Mouse (Mus musculus) megakaryocyte, embryonic 14.5 days (primary cell): ENCODE measurements around the gene Snx25. TPM values are rescaled to one million over a fixed set of nuclear protein-coding genes. Genes with fewer than 3 reads are reported as not detected.

Experiments
- H3K27me3 ChIP-seq: replicated peaks from 2 replicates; pipeline ENCODE3; 2012; ENCODE audit warnings: inconsistent platforms
- H3K36me3 ChIP-seq: replicated peaks from 2 replicates; pipeline ENCODE3; 2012; ENCODE audit warnings: low read length, inconsistent platforms, mixed read lengths
- H3K4me1 ChIP-seq: 2 replicates; pipeline ENCODE4 v1.6.1; 2012; ENCODE audit warnings: inconsistent platforms
- H3K4me3 ChIP-seq: replicated peaks from 2 replicates; pipeline ENCODE3; 2012; ENCODE audit warnings: moderate library complexity, mild to moderate bottlenecking, inconsistent platforms
- H3K9me3 ChIP-seq: 2 replicates; pipeline ENCODE4 v1.6.1; 2012; ENCODE audit warnings: inconsistent platforms
- FLI1 ChIP-seq: IDR thresholded peaks from 2 replicates; pipeline ENCODE4 v1.6.1; 2012; ENCODE audit warnings: low read length, inconsistent platforms, mixed read lengths
- GATA1 ChIP-seq: IDR thresholded peaks from 3 replicates; pipeline ENCODE4 v1.6.1; 2012; ENCODE audit warnings: mixed read lengths, low read length, inconsistent platforms, borderline replicate concordance
- polyA plus RNA-seq: library from polyadenylated mRNA; stranded (reverse); fragments of >175 nt; gene quantifications from 2 replicates; pipeline ENCODE4 v1.2.3, GENCODE M21; 2012; ENCODE audit warnings: low replicate concordance; ENCODE audit not compliant: insufficient read depth

Gene Snx25
- polyA plus RNA-seq, 1 experiment = 16.6 TPM

DNA sequence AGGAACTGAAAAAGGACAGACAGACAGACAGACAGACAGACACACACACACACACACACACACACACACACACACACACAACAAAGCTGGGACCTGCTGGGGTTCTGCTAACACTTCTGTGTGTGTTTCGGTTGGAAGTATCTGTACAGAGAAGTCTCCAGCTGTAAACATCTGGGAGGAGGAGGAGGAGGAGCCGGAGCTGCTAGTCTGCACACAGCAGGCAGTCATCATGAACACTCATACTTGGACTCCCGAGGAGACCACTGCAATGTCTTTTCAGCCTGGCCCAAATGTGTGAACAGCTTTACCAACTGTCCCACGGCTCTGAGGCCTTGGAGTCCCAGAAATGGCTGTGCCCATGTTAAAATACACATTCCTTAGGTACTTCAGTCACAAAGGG is 127.6 kb downstream of the Snx25 start:
- H3K4me1 ChIP-seq = no peaks in the 10 kb centered on the region
- no peak for TF ChIP-seq GATA1
- no peak for TF ChIP-seq FLI1
- H3K9me3 ChIP-seq = no peaks in the 10 kb centered on the region
- H3K4me3 ChIP-seq = no peak overlapping the region
- H3K36me3 ChIP-seq = peaks cover 32% of the 10 kb centered on the region
- no peaks in the 10 kb centered on the region for H3K27me3 ChIP-seq

DNA sequence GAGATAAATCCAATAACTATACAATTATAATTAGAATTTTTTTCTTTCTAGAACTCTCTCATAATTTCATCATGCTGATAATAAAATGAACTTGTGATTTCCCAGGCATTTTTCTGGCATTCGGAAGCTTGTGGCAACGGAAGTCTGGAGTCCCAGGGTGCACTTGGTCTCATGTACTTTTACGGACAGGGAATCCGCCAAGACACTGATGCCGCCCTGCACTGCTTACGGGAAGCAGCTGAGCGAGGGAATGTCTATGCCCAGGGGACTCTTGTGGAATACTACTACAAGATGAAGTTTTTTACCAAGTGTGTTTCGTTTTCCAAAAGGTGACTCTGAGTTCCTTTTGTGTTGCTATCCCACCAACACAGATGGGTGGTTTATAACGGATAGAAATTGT is 129.2 kb downstream of the Snx25 start:
- no peaks in the 10 kb centered on the region for H3K9me3 ChIP-seq
- H3K4me1 ChIP-seq = no peaks in the 10 kb centered on the region
- H3K36me3 ChIP-seq = peaks cover 28% of the 10 kb centered on the region
- TF ChIP-seq GATA1 (no peak), FLI1 (no peak)
- no peak overlapping the region for H3K4me3 ChIP-seq
- no peaks in the 10 kb centered on the region for H3K27me3 ChIP-seq

DNA sequence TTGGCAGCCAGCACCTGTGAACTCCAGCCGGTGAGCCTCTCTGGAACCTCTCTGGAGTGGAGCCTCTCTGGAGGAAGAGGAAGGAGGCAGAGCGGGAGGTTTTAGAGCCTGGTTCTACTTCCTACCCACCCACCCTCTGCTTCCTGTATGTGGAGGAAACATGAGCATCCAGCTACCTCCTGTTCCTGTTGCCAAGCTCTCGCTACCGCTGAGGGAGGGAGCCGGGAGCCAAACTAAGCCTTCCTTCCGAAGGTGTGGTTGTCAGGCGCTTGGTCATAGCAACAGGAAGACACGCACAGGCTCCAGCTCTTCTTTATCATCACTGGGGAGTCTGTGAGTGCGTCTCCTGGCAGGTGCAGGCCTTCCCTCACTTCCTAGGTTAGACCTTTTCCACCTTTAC is 129.8 kb downstream of the Snx25 start:
- no peak for TF ChIP-seq GATA1
- no peak for TF ChIP-seq FLI1
- H3K27me3 ChIP-seq = no peaks in the 10 kb centered on the region

GRCm38 (mm10) chr8:46010746-46011680 is 140.9 kb downstream of the Snx25 start:
- H3K4me1 ChIP-seq = peaks cover 34% of the 10 kb centered on the region
- peak overlapping the region; percentile 38 for H3K4me3 ChIP-seq
- TF ChIP-seq FLI1 = no peak
- TF ChIP-seq GATA1 = no peak
- H3K27me3 ChIP-seq = no peaks in the 10 kb centered on the region
- H3K9me3 ChIP-seq = 0 out of 2 replicates have a peak, but pooled peaks cover 3% of the 10 kb centered on the region
- no peaks in the 10 kb centered on the region for H3K36me3 ChIP-seq

More for the DNA sequence above, 129.8 kb downstream of the Snx25 start:
- H3K4me1 ChIP-seq = no peaks in the 10 kb centered on the region
- no peak overlapping the region for H3K4me3 ChIP-seq
- peaks cover 28% of the 10 kb centered on the region for H3K36me3 ChIP-seq
- no peaks in the 10 kb centered on the region for H3K9me3 ChIP-seq

GRCm38 (mm10) chr8:46010306-46010705 is 141.7 kb downstream of the Snx25 start:
- peaks cover 35% of the 10 kb centered on the region for H3K4me1 ChIP-seq
- no peaks in the 10 kb centered on the region for H3K36me3 ChIP-seq
- no peak overlapping the region for H3K4me3 ChIP-seq
- no peaks in the 10 kb centered on the region for H3K27me3 ChIP-seq
- TF ChIP-seq FLI1 (no peak), GATA1 (no peak)
- 0 out of 2 replicates have a peak, but pooled peaks cover 3% of the 10 kb centered on the region for H3K9me3 ChIP-seq

- H3K36me3 ChIP-seq = no peaks in the 10 kb centered on the region
- TF ChIP-seq FLI1 (no peak), GATA1 (no peak)
- H3K4me3 ChIP-seq = no peak overlapping the region
- no peaks in the 10 kb centered on the region for H3K27me3 ChIP-seq
- 0 out of 2 replicates have a peak, but pooled peaks cover 3% of the 10 kb centered on the region for H3K9me3 ChIP-seq
- H3K4me1 ChIP-seq = peaks cover 44% of the 10 kb centered on the region
Observed at GRCm38 (mm10) chr8:46007050-46007672, 144.8 kb downstream of the Snx25 start.

DNA sequence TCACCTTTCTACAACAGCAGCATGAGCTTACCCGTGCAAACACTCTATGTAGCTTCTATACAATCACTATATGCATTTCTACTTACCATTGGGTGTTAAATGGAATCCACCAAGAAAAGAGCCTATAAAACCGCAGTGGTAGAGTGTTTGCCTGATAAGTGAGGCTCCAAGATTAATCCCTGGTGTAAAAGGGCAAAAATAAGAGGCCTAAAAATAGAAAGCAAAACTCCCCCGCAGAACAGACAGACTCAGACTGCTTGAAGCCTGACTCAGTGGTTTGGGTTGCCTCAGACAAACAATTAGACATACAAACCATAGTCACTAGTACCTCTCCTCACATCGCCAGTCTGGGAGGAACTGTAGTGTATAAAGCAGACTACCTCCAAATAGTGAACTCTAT is 146.4 kb downstream of the Snx25 start, which contains the start of gene Ankrd37:
Ankrd37 (minus strand) TSS at position 112 of the 400 bp plus-strand sequence.
- H3K36me3 ChIP-seq = peaks cover 4% of the 10 kb centered on the region
- H3K4me3 ChIP-seq = peak within 1 kb of the TSS; percentile 50
- no peaks in the 10 kb centered on the region for H3K27me3 ChIP-seq
- no peak for TF ChIP-seq FLI1
- no peak for TF ChIP-seq GATA1
- H3K9me3 ChIP-seq = 0 out of 2 replicates have a peak, but pooled peaks cover 3% of the 10 kb centered on the region
- peaks cover 44% of the 10 kb centered on the region for H3K4me1 ChIP-seq

GRCm38 (mm10) chr8:45999784-46000705 is 151.9 kb downstream of the Snx25 start:
- peak overlapping the region; percentile 95 for H3K4me3 ChIP-seq
- peaks cover 38% of the 10 kb centered on the region for H3K36me3 ChIP-seq
- no peaks in the 10 kb centered on the region for H3K9me3 ChIP-seq
- no peak for TF ChIP-seq FLI1
- no peaks in the 10 kb centered on the region for H3K27me3 ChIP-seq
- H3K4me1 ChIP-seq = peaks cover 58% of the 10 kb centered on the region

DNA sequence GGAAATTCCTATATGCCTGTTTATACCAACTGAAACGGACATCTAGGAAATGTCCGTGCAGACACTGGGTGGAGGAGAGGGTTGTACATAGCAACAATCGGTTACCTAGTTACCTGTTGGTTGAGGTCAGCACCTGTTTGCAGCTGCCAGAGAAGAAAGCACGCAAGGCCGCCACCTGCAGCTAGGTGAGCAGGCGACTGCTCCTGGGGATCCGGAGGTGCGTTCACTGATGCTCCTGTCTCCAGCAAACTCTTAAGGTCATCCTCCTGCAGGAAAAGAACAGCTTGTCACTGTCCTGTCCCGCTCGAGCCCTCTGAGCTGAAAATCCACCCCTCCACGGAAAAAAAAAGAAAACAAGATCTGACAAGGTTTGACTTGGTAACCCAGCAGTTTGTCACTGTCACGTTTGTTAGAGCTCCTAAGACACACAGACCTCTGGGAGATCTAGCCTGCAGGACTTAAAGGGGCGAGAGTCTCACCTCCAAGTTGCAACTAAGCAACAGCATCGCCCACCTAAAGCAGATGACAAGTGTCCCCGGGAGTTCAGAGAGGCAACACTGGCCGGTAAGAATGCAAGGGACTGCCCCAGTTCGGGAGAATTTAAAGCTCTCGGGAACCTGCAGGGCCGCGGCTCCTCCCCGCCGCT is 152.7 kb downstream of the Snx25 start, which contains the start of gene Lrp2bp:
Lrp2bp (plus strand) TSS at position 166 of the 646 bp plus-strand sequence.
- H3K4me1 ChIP-seq = peaks cover 57% of the 10 kb centered on the region
- peaks cover 41% of the 10 kb centered on the region for H3K36me3 ChIP-seq
- H3K4me3 ChIP-seq = peak within 1 kb of the TSS; percentile 95
- TF ChIP-seq FLI1 = no peak
- TF ChIP-seq GATA1 = no peak
- H3K9me3 ChIP-seq = no peaks in the 10 kb centered on the region
- no peaks in the 10 kb centered on the region for H3K27me3 ChIP-seq
